Mouse (Mus musculus) spleen, embryonic (tissue): ENCODE measurements at regions not wholly inside any gene's neighbourhood (a gene's known extent, or its start where the extent isn't known, plus 50 kb on each side); places are given as distances from the start of the nearest gene placed in this dataset.
"Not testable (repeated sequence)": the region's sequence is repeated elsewhere in the genome, so short reads cannot be mapped to it uniquely, and the experiment has no call there.

Experiments used
- CTCF ChIA-PET: fragments of 350-600 bp; sonication (Branson Sonifier 250); formaldehyde crosslinking; loops from one replicate; lab custom pipeline; 2022; lab: Charles Lee

DNA sequence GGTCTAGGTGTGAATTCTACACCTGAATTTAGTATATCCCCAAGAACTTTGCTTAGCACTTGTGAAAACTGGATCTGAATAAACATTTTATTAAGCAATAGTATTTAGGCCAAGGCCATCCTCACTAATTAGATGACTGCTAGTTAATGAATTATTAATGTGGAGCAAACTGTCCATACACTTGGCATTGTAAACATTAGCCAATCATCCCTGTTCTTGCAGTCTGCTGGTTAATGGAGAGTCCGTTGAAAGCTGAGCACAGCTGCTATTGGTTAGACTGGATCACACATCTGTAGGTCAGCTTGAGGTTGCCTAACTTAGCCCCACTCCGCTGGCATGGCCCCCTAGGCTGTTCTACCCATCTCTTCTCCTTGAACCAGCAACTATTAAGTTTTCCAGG is 826.2 kb upstream of the 4930452B06Rik start:
- CTCF ChIA-PET = no interaction called here

DNA sequence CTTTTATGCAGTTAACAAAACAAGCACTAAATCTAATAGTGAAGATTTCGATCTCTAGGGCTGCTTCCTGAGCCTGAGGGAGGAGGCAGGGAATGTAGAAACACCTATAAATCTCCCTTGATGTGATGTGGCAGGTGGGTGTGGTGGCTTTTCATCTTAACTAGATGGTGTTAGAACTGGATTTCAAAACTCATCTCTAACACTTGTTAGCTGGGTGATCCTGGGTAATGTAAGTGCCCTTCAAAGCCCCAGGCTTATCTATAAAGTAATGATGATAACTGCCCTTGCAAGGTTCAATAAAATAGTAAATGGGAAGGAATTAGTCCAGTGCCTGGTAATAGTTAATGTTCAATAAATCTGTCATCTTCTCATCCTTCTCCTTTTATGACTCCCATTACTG is 822.5 kb upstream of the 4930452B06Rik start:
- CTCF ChIA-PET = no interaction called here

DNA sequence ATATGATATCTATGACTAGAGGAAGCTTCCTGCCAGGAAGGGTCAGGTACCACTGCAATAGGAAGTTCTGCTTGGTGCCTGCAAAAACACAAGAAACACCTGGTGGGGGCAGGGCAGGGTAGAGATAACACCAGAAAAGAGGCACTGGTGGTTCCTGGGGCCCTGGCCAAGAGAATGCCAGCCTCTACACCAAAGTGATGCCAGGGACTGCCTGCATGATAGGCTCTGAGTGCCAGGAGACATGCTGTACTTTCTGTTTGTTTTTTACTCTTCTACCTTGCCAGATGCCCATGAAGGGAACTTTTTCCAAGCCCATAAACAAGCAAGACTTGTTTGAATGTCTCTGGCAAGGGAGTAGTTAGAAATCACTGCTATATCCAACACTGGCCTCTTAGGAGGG is 812.9 kb upstream of the 4930452B06Rik start:
- CTCF ChIA-PET = no interaction called here

DNA sequence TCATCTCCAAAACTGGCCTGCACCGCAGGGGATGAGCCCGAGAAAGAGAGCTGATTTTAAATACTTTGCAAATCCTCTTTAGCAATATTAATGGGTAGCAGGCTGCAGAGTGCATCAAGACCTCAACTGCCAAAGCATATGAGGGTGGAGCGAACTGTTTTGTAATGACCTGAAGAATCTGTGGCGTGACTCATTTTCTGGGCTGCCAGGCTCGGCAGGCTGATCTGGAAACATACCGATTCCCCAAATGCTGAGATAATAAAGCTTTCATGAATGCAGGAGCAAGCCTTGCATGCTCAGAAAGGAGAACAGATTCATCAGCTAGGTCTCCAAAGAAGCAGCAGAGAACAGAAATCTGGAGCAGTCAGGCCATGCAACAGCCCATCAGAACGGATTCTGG is 809.1 kb upstream of the 4930452B06Rik start:
- CTCF ChIA-PET = no interaction called here

DNA sequence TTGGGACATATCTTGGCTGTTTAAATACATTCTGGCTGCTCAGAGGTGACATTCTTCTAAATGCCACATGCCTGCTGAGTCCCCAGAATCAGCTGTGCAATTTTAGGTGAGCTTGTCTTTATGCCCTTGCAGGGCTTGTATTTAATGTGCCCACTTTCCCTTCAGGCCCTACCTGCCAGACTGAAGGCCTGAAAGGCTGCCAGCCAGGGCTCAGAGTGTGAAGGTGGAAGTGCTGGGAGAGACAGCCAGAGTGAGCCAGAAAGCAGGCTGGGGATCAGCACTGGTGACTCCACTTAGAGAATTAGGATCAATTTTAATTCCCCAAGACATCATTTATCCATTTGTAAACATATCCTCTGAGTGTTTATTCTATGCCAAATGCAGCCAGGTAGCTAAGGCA is 803.6 kb upstream of the 4930452B06Rik start:
- CTCF ChIA-PET = no interaction called here

DNA sequence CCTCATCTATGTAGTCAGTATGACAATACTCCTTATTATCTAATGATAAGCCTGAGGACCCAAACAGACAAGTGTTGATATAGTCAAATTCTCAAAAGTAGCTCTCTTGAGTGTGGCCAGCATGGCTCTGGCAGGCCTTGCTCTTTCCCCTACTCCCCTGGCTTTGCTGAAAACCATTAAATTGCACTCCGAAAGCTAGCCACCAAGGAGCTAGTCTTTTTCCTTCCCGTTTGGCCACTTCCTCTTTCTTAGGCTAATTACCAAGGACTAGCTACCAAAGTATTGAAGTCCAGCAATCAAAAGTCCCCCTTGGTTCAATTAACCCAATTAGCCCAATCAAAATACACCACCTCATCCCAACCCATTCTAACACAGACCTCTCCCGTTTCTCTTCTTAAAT is 802.6 kb upstream of the 4930452B06Rik start:
- CTCF ChIA-PET = no interaction called here

DNA sequence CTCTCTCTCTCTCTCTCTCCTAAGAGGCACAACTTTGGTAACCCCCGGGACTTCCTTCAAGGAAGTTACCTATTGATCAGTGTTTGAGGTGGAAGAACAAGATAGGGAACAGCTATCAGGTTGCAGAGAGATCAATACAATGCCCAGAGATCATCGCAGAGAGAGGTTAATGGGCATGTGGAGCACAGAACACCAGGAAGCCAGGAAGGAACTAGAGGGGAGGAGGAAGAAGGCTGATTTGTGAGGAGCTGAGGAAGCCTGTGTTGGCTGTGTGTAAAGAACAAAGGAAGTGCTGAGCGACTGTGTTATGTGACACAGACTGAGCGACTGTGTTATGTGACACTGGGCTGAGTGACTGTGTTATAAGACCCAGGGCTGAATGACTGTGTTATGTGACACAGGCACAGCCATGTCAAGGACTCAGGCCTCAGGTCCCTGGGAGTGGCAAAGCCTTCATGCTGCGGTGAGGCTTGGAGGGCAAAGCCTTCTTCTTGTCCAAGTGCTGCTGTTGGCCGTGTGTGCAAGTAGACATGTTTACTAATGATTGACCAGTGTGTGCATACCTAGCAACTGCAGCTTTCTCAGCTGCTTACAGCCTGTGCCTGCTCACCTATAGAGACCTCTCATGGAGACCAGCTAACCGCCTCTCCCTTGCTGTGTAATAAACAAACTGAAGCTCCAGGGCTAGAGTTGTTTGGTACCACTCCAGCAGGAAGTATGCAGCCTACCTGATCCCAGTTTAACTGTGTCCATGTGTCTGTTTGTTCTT is 801.8 kb upstream of the 4930452B06Rik start:
- CTCF ChIA-PET = interaction anchor here (0.7 kb wide), 1 partner anchor 109 kb away, joined by 4 read pairs; no protein-coding TSS in a partner anchor

DNA sequence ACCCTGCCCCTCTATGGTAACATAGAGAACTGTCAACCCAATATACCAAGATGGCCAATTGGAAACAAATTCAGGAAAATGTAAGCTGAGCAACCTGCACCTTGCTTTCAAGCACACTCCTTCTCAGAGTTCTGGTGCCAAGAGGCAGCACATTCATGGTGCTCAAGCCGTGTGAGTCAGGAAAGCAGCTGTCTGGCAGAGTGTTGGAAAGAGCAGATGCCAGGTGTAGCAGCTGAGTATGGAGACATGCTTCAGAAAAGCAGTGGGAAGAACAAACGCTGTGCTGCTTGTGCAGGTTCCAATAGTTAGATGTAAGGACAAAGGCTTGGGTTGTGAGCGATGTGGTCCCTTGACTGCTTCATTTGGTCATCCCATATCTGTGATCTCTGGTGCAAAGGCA is 794.0 kb upstream of the 4930452B06Rik start:
- CTCF ChIA-PET = no interaction called here

DNA sequence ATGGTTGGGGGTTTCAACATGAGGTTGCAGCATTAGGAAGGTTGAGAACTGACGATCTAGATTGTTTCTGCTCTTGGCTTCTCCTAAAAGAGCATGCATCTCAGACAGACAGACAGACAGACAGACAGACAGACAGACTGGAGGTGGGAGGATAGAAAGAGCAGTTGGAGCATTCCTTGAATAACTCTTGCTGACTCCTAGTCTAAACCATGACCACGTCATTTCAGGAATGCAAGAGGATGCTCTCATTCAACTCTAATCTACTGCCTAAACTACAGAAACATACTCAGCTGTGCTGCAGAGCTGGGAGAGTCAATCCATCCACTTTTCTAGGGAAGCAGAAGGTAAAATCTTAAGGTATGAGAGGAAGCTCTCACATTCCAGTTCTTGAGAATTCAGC is 792.8 kb upstream of the 4930452B06Rik start:
- CTCF ChIA-PET = no interaction called here

DNA sequence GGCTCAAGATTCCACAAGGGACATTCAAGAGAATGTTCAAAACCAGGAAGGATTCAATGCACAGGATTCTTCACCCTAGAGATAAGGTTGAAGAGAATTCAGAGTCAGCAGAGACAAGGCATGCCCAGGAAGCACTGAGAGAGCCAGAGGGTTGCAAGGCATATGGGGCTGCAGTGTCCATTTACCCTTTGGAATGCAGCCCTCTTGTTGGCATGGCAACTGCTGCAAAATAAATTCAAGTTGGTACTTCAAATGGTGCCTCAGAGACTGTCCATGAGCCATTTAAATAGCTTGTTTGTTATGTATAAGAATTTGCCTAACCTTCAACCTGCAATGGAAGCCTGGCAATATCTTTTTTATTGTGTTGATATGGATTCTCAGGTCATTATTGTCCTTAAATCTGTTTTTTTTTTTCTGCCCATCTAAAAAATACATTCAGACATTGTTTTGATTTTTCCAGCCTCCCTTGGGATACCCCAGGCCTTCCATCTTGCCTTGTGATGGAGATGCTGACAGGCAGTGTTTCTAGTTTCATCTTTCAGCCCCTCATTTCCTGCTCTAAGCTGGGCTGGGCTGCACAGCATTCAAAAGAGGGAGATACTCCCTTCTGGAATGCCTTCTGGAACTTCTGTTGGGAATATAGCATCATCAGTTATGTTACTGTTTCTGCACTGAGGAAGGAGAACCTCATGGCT is 791.9 kb upstream of the 4930452B06Rik start:
- CTCF ChIA-PET = no interaction called here

DNA sequence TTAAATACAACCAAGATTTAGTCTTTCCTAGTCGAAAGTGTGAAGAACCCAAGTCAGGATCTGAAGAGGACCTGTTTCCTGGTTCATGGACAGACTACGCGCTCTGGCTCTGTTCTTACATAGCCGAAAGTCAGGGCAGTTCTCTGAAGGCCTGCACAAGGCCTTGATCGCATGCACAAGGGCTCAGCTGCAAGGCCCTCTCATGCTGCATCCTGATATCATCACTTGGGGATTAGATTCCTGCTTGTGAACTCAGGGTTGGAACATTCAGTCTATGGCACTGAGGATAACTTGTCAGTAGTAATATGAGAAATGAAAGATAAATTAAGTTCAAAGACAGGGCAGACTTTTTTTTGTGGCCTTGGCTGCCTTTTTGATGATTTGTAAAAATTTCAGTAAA is 789.9 kb upstream of the 4930452B06Rik start:
- CTCF ChIA-PET = no interaction called here

DNA sequence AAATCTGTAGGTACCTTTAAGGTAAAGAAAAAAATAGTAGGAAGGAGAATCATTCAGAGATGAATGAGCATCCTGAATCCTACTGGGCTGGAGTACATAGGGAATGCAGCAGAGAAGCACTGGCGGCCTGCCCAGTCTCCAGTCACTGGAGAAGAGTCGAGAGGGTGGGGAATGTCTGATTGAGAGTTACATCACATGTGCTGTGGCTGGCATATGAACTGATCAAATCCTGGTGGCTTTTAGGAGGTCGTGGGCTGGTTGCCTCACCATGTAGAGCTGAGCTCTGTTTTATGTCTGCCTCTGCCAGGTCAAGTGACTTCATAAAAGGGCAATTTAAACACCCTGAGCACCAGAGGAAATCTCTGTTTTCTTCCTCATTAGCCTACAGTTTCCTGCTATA is 783.9 kb upstream of the 4930452B06Rik start:
- CTCF ChIA-PET = no interaction called here

DNA sequence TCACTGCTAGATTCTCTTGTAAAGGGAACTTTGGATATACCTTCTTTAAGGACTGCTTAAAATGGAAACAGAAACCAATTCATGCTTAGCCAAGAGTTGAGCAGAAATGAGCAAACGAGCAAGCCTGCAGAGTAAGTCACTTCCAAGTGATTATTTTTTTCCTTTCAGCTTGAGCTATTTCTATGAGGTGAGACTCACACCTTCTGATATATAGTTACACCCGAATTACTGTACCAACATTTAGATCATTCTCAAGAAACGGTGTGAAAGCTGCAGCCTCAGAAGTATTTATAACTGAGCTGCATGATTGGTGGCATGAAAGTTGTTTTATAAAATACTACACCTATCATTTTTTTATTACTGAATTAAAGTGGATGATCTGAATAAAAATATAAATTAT is 771.9 kb upstream of the 4930452B06Rik start:
- CTCF ChIA-PET = no interaction called here

DNA sequence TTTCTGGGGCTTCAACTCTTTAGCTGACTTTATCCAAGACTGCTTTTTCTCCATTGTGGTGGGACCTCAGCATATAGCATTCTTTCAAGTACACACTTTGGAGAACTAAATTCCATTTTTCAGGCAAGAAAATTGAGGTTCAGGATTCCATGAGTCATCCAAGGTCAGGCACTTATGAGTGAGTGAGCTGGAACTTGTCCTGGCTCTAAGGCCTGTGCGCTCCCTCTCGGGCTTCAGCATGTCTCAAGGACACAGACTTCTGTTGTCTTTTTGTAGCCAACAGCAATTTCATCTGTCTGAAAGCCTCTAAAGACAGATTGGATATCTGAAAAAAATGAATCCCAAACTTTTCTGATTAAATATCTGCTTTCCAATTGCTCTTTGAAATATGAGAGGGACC is 769.1 kb upstream of the 4930452B06Rik start:
- CTCF ChIA-PET = no interaction called here

DNA sequence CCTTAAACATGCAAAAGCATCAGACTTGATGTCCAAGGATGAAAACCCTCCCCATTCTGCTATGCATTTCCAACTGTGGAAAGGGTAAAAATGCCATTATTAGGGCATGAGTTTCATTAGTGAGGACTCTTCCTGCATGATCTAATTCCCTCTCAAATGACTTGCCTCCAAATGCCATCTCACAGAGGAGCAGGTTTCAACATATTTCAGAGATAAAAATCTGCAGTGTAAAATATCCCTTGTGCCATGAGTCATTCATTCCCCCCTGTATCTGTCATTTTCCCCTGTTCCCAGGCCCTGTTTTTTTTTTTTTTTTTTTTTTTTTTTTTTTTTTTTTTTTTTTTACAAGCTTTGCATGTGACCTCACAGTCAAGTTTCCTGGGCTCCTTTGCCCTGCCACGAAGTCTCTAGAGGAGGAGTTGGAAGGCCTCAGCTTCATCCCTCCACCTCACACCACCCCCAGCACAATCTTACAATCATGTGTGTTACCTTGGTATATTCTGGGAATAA is 767.1 kb upstream of the 4930452B06Rik start:
- CTCF ChIA-PET = no interaction called here

DNA sequence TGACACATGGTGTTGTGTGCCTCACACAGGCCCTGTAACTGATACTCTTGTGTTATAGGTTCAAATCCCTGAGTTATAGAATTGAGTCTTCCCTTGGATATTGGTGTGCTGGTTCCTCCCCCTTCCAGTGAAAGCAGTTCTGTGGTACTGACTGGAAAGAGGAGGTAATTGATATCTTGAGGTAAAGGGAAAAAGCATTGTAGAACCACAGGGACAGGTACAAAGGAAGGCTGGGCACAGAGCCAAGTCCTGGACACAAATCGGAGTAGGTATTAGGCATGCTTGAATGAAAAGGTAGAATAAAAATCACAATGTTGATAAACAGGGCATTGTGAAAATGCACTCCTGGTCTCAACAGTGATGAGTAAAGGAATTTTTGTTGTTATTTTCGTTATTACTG is 765.8 kb upstream of the 4930452B06Rik start:
- CTCF ChIA-PET = no interaction called here

DNA sequence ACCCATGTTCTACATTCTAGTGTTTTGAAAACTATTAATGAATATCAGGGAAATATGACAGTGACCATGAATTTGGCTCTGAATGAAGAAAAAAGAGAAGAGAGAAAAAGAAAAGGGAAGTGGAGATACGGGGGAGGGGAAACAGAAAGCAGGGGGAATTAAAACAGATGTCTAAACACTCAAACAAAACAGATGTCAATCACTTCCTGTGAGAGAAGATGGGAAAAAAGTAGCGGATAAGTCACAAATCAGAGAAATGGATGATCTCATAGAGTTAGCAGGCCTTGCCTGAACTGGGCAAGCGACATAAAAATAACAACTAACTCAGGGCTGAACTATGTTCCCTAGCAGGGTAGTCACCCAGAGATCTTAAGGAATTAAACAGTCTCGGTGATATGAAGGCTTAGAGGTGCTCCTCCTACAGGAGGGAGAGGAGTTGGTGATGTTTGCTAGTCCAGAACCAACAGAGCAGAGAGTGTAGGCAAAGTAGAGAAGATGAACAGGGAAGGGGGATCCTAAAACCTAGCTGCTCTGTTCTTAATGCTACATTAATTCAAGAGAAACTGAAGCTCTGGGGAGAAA is 745.9 kb upstream of the 4930452B06Rik start:
- CTCF ChIA-PET = no interaction called here

DNA sequence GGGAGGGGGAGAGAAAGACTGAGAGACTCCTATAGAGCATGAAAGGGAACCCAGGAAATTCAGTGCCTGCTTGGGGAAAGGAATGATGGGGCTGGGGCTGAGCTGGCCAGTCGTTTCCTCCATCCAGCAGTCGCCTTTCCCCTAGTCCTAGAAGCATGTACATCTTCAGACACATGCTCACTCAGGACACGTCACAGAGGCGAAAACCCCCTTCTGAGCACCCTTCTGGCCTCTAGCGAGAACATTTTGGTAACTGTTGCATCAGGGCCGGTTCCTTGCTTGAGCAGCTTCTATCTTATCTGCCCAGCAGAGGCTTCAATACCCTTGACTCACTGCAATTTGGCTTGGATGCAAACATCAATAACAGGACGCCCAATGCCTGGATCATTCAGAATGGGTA is 737.6 kb upstream of the 4930452B06Rik start:
- CTCF ChIA-PET = no interaction called here

DNA sequence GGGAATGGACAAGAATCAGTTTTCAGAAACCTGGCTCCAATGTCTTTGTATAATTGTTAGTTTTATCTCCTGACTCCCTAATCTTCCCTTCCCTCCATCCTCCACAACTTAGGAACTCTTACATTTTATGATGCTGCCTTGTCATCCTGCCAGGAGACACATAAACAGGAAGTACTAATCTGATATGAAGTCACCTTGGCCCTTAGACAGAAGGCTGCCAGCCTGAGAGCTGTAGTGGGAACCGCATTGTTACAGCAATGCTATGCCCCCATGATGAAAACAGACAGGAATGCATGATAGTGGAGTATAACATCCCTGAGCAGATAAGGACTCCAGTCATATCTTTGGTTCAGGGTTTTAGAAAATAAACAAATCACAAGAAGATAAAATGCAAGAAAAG is 734.8 kb upstream of the 4930452B06Rik start:
- CTCF ChIA-PET = no interaction called here

DNA sequence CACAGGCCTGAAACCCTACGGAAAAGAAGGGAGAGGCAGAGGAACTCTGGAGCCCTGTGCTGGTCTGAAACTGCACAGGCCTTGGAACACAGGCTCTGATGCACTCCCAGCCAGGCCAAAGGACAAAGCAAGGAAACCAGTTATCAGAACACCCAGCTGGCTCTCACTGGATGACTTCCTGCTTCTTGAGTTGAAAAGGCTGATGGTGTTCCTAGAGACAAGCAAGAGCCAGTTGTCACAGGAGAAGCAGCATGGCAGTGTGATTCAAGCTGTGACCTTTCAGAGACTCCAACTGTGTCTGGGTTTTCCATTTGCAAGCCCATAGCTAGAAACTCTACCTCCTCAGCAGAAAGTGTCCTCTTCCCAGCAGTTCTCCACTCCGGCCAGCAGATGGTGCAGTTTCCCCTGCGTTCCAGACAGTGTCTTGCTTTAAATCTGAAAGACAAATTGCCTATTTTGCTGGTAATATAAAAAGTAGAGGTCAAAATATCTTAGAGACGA is 727.3 kb upstream of the 4930452B06Rik start:
- CTCF ChIA-PET = no interaction called here

DNA sequence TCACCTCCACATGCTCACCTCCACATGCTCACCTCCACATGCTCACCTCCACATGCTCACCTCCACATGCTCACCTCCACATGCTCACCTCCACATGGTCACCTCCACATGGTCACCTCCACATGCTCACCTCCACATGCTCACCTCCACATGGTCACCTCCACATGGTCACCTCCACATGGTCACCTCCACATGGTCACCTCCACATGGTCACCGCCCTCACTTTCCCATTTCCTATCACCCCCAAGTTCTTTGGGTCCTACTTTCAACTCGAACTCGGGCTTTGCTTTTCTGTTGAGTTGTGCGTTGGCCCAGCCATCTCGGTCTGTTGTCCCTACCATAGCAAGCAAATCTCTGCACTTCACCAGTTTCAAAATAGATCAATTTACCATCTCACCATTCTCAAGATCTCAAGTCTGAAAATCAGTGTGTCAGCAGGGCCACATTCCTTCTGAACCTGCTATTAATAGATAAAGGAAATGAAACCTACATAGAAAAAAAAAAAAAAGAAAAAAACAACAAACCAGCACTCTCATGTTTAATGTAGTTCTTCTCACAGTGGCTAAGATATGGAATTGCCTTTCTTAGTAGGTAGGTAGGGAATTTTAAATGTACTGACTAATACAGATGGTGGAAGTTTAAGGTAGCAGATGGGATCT is 724.0 kb upstream of the 4930452B06Rik start:
- CTCF ChIA-PET = not testable (repeated sequence)

DNA sequence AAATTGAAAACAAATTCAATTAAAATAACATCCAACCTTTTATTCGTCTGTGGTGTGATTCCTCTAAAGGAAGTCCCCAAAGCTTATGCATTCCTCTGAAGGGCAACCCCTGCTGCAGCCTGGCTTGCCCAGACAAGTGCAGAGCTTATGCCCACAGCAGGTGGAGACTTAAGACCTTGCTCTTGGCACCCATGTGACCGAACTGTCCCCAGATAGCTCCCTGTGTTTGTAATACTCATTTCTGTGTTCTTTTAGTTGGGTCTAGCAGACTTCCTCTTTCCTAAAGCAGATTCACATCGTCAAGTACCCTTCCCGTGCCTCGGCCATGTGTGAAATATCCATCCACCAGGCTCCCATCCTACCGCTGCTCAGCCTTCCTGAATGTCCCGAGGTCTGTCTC is 723.1 kb upstream of the 4930452B06Rik start:
- CTCF ChIA-PET = no interaction called here
